Mouse (Mus musculus) adipose tissue, adult 10 weeks (tissue): ENCODE measurements around the gene Mon1a. TPM values are rescaled to one million over a fixed set of nuclear protein-coding genes. Genes with fewer than 3 reads are reported as not detected.

Source experiments
- polyA plus RNA-seq: library from polyadenylated mRNA; stranded (reverse); fragments of 350-450 nt; fragmentation: Illumina TruSeq; extraction: RNeasy Lipid Tissue Mini Kit (QIAGEN cat#74804); gene quantifications from one replicate; pipeline ENCODE4 v1.2.3, GENCODE M21; 2014; ENCODE audit warnings: low read depth, low replicate concordance

Gene Mon1a
- polyA plus RNA-seq: 14.8 TPM

GRCm38 (mm10) chr9:107887804-107888266 is at the start of gene Mon1a:
Mon1a (plus strand) TSS chr9:107888151.

DNA sequence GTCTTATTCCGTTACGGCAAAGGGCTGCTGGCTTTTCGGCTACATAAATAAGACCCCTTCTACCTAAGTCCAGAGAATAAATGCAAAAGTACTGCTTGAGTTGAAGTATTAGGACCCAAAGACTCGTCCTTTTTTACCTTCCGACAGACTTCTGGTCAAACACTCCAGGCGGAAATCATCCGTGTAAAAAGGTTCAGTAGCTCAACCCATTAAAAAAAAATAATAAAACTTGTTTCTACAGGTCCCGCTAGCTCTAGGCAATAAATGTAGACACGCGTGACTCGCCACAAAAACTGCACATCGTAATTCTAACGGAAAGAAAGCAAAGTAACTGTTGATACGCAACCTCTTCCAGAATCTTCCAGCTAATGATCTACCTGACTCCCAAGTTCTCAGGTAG is 14.8 kb upstream of the Mon1a start, which contains the start of gene Rbm6:
Gene Rbm6 (minus strand): TSS at position 101 of the 400 bp plus-strand sequence.

DNA sequence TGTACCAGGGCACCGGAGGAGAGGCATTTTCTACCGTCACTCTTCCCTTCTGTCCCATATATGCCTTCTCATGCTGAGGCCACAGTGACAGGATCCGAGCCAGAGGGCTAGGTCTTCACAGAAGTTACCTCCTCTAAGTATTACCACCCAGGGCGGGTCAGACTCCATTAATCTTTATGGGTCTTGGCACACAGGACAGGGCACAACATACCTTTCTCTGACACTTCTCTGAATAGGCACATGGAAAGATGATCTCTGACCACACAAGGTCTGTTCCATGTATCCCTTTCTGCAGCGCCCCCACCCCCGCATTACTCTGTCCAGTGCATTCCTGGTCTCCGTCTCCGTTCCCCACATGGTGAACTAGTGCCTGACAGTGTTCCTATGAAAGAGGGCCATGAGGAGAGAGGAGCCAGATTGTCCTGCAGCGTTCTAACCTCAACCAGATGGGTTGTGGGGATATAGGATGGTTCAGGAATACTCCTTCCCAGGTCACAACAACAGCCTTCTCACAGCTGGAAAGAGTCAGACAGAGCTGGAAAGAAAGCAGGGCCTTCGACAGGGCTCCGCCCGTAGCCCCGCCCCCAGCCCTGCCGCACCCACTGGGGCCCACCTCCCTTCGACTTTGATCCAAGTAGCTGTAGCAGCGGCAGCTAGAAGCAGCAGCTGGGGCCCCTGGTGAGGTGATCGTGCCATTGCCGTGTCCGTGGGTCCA is 18.5 kb downstream of the Mon1a start, which contains the start of gene Mst1r:
Gene Mst1r (plus strand): TSS at position 622 of the 715 bp plus-strand sequence.

GRCm38 (mm10) chr9:107928169-107928568 is 40.2 kb downstream of the Mon1a start, which contains the start of gene Actl11:
Actl11 (plus strand) TSS chr9:107928469.

DNA sequence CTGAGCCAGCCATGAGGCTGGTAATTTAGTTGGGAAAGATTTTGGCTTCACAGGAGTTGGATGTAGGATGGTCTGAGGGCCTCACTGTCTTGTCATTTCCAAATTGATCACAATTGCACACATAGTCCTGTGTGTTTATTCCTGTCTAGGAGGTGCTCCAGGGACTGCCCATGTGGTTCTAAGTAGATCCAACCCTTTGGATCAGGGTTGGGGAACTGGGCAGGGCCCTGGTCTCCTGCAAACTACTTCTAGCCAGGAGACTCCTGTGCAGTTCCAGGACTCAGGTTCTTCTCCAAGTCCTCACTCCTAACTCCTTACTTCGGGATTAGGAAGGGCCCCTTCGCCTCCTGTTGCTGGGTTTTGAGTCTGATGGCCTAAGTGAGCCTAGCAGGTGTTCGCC is 47.4 kb downstream of the Mon1a start, which contains the start of gene Camkv:
Gene Camkv (plus strand): TSS at position 301 of the 400 bp plus-strand sequence.

GRCm38 (mm10) chr9:107949922-107950235 is 61.9 kb downstream of the Mon1a start, which contains the start of gene Traip:
Traip (plus strand) TSS chr9:107950136.

Other genes with a start within 250 kb of the Mon1a start
- gene Slc38a3, start 218.6 kb upstream of the Mon1a start, polyA plus RNA-seq: 7.4 TPM
- gene Gnat1, start 208.4 kb upstream of the Mon1a start, polyA plus RNA-seq: not detected
- gene Sema3f, start 177.7 kb upstream of the Mon1a start, polyA plus RNA-seq: 24.8 TPM
- 101 TPM for gene Rbm5, start 117.2 kb upstream of the Mon1a start, polyA plus RNA-seq
- gene Rbm6, start 14.9 kb upstream of the Mon1a start, polyA plus RNA-seq: 49.4 TPM
- 10.8 TPM for gene Mst1r, start 18.7 kb downstream of the Mon1a start, polyA plus RNA-seq
- gene Actl11, start 40.3 kb downstream of the Mon1a start, polyA plus RNA-seq: 5.8 TPM
- 0.51 TPM for gene Camkv, start 47.5 kb downstream of the Mon1a start, polyA plus RNA-seq
- gene Traip, start 62.0 kb downstream of the Mon1a start, polyA plus RNA-seq: 1.1 TPM
- 30.8 TPM for gene Uba7, start 87.4 kb downstream of the Mon1a start, polyA plus RNA-seq
- gene Gm20661, start 94.9 kb downstream of the Mon1a start, polyA plus RNA-seq: 1.5 TPM
- 7.1 TPM for gene Inka1, start 97.7 kb downstream of the Mon1a start, polyA plus RNA-seq
- 13.2 TPM for gene Cdhr4, start 104.3 kb downstream of the Mon1a start, polyA plus RNA-seq
- gene Gm20662, start 108.2 kb downstream of the Mon1a start, polyA plus RNA-seq: 1.5 TPM
- 73.8 TPM for gene Ip6k1, start 114.3 kb downstream of the Mon1a start, polyA plus RNA-seq
- 51.6 TPM for gene Gmppb, start 161.1 kb downstream of the Mon1a start, polyA plus RNA-seq
- gene Amigo3, start 165.0 kb downstream of the Mon1a start, polyA plus RNA-seq: 4.1 TPM
- 0.15 TPM for gene Mst1, start 192.3 kb downstream of the Mon1a start, polyA plus RNA-seq
- gene Rnf123, start 195.2 kb downstream of the Mon1a start, polyA plus RNA-seq: 44.0 TPM
- 51.9 TPM for gene Apeh, start 206.5 kb downstream of the Mon1a start, polyA plus RNA-seq